Mouse (Mus musculus): ENCODE measurements around the gene Zmat5. TPM values are rescaled to one million over a fixed set of nuclear protein-coding genes. Genes with fewer than 3 reads are reported as not detected.

Zmat5 gene
- total RNA-seq (2014; fragmentation: Nextera tagmentation) (24.5 and 37.3 TPM in 2 replicates), total RNA-seq (2017) (3.4 and 8.1 TPM in 2 replicates)

DNA sequence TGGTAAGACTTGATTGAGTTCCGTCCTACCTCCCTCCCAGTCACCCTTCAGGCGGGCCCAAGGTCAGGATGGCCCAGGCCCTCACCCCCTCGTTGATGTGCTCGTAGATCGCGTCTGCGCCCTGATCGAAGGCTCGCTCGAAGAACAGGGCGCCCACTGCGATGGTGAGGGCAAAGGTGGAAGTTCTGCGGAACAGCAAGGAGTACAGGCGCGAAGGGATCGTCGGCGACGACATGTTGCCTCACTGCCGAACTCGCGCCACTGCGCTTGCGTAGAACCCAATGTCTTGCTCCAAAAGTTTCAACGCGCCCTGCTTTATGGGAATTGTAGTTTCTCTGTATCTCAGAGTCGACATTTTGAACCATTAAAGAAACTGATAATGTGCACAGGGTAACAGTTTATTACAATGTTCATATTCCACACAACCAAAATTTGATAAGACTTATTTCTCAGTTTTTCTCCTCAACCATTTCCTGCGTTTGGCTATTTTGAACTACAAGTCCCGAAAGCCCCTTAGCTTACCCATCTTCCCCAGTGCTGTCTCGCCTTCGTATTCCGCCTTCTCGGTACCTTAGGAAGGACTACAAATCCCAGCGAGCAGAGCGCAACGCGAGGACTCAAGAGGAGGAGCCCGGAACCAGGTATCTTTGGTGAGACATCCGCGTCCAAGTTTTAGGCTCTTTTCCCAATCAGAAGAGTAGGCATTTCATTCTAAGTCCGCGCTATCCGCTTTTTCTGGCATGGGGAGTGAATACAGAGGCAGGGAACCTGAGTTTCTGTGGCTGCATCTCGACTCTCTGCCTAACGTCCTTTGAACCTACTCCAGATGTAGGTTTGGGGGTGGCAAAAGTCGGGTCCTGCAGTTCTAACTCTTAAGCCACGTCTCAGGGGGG, at the start of gene Zmat5, which contains the start of gene Uqcr10:
TSS of gene Zmat5 (plus strand) at position 607 of the 893 bp plus-strand sequence.
TSS of gene Uqcr10 (minus strand) at position 271 of the 893 bp plus-strand sequence.
- ATAC-seq (replicated peaks; ENCODE audit: low FRiP score, low TSS enrichment, poor library complexity, severe bottlenecking) = peak; percentile 98

DNA sequence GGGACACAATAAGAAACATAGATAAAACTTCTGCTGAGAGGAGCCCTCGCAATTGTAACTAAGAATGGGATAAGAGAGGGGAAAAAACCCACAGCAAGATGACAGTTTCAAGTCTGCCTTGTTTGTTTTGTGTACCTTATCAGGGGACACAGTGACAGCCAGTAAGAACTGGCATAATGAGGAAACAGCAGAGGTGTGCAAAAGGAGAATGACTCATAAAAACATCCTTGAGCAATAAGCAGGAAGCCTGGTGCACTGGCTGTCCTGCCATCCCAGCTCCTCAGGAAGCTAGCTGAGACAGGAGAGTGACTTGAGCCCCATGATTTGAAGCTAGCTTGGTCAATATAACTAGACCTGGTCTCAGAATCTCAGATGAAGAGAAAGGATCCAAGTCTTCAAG, 44.7 kb upstream of the Zmat5 start:
- ATAC-seq (replicated peaks; ENCODE audit: low FRiP score, low TSS enrichment, poor library complexity, severe bottlenecking) = peak; percentile 71

GRCm38 (mm10) chr11:4660309-4661025, 44.0 kb upstream of the Zmat5 start:
- no peak for ATAC-seq (replicated peaks; ENCODE audit: low FRiP score, low TSS enrichment, poor library complexity, severe bottlenecking)

- ATAC-seq (replicated peaks; ENCODE audit: low FRiP score, low TSS enrichment, poor library complexity, severe bottlenecking) = 0 out of 2 replicates have a peak, but pooled peaks have one; percentile 25
Measured at GRCm38 (mm10) chr11:4661324-4661723, 43.2 kb upstream of the Zmat5 start.

GRCm38 (mm10) chr11:4661871-4662495, 42.5 kb upstream of the Zmat5 start:
- ATAC-seq (replicated peaks; ENCODE audit: low FRiP score, low TSS enrichment, poor library complexity, severe bottlenecking) = no peak

GRCm38 (mm10) chr11:4662496-4662878, 42.0 kb upstream of the Zmat5 start:
- ATAC-seq (replicated peaks; ENCODE audit: low FRiP score, low TSS enrichment, poor library complexity, severe bottlenecking) = no peak

GRCm38 (mm10) chr11:4671736-4672135, 32.7 kb upstream of the Zmat5 start:
- no peak for ATAC-seq (replicated peaks; ENCODE audit: low FRiP score, low TSS enrichment, poor library complexity, severe bottlenecking)

- no peak for ATAC-seq (replicated peaks; ENCODE audit: low FRiP score, low TSS enrichment, poor library complexity, severe bottlenecking)
Measured at GRCm38 (mm10) chr11:4674593-4674992, 29.9 kb upstream of the Zmat5 start.

DNA sequence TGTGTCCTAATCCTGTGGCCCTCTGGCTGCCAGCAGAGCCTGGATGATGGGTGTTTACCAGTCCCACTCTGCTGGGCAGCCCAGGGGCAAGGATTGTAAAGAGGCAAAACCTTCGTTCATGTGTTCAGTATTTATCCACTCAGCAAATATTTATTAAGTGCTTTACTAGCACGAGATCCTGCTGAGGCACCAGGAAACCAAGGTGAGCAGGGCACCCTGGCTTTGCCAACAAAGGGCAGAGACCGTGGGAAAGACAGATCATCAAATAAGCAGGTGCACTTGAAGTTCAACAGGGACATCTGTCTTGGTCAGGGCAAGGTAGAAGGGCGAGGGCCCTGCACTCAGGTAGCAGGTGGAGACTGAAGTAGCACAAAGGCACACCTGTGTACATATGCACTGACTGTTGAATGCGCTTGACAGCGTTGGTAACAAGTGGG, 29.3 kb upstream of the Zmat5 start:
- no peak for ATAC-seq (replicated peaks; ENCODE audit: low FRiP score, low TSS enrichment, poor library complexity, severe bottlenecking)

DNA sequence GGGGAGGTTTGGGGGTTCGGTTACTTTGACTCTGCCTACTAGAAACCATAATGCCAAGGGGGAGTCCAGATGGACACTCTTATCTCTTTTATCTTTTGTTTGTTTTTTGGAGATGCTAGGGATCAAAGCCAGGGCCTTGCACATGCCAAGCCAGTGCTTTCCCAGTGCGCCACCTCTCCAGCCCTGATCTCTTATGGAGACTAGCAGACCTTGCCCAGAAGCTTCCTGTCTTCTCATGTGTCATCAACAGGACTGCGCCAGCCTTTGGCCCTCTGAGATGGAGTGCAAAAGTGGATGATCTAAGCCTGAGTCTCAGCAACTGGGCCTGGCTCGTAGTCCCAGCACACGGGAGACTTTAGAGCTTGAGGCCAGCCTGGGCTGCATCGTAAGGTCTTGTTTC, 28.8 kb upstream of the Zmat5 start:
- no peak for ATAC-seq (replicated peaks; ENCODE audit: low FRiP score, low TSS enrichment, poor library complexity, severe bottlenecking)

DNA sequence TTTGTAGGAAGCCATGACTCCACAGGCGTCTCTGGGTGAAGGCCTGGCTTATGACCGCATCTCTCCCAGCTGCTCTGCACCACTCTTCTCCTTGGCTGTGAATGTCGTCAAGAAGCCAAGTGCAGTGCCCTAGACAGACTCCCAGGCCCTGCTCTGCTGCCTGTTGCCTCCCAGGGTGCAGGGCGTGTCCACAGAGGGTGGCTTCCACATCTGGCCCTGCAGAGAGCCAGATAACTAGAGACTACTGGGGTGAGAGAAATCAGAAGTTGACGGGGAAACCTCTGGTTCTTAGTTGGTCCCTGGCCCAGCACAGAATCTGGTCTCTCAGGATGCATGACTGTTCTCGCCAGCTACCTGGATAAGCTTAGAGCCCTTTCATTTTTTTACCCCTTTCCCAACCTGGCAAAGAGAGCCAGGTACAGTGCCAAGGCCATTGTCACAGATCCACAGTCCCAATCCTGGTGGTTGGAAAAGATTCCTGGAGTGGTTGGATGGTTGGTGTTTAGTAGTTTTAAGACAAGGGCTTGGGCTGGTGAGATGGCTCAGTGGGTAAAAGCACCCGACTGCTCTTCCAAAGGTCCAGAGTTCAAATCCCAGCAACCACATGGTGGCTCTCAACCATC, 27.1 kb upstream of the Zmat5 start:
- peak; percentile 98 for ATAC-seq (replicated peaks; ENCODE audit: low FRiP score, low TSS enrichment, poor library complexity, severe bottlenecking)

DNA sequence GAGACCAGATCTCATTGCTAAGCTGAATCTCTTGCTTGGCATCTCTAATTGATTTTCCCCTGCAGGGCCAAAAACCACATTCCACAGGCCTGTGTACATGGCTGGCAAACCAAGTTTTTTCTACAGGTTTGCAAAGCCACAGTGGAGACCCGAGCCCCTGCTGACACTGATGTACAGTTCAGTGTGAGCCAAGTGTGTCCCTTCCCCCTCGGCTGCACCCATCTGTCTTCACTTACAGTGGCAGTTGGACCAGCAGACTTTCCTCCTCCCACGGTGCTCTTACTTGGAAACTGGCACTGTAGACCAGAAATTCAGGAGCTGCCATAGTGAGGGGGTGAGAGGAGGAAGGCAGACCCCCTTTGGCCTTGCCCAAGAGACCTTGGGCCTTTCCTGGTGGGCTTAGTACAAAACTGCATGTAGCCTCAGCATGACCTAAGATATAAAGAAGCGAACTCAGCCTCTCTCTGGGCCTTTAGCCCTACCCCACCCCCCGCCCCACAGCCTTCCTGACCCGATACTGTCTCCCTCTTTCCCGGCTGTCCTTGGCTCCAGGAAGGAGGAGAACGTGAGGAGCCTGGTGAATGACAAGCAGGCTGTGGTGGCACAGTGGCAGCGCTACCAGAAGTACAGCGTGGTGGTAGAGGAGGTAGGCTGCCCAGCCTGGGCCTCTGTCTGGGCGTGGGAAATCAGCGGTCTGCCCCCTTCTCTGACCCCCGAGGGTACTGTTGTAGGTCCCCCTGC, 25.6 kb upstream of the Zmat5 start:
- ATAC-seq (replicated peaks; ENCODE audit: low FRiP score, low TSS enrichment, poor library complexity, severe bottlenecking) = no peak

GRCm38 (mm10) chr11:4679441-4679832, 25.0 kb upstream of the Zmat5 start:
- no peak for ATAC-seq (replicated peaks; ENCODE audit: low FRiP score, low TSS enrichment, poor library complexity, severe bottlenecking)

DNA sequence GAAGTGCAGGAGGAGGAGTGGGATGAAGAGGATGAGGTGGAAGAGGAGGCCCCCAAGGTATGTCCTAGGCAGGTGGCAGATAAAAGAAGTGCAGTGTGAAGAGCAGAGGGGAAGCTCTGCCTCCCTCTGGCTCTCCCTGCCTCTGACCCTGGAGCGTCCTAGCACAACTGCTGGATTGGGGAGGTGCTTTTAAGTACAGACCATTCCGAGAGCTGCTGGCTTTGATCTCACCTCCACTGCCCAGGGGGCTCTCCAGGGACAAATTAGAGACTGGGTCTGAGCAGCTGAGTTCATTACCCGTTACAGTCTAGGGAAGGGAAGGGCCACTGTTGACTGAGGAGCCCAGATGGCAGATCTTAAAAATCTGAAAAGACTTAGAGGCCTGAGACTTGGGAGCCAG, 24.4 kb upstream of the Zmat5 start:
- ATAC-seq (replicated peaks; ENCODE audit: low FRiP score, low TSS enrichment, poor library complexity, severe bottlenecking) = no peak

DNA sequence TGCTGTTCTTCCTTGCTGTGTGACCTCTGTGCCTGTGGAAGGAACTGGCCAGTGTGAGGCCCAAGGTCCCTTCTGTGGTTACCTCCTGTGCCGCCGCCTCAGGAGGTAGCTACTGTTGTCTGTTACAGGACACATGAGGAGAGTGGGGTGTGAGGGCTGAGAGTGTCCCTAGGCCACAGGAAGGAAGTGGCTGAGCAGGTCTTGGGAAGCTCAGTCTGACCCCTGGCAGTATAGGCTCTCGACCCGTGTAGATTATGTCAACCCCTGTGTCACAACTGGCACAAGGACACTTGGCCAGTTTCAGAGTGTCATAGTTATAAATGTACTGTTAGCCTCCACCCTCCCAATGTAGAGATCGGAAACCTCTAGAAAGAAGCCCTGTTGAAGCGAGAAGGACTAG, 21.0 kb upstream of the Zmat5 start:
- ATAC-seq (replicated peaks; ENCODE audit: low FRiP score, low TSS enrichment, poor library complexity, severe bottlenecking) = no peak

GRCm38 (mm10) chr11:4684186-4684585, 20.3 kb upstream of the Zmat5 start:
- no peak for ATAC-seq (replicated peaks; ENCODE audit: low FRiP score, low TSS enrichment, poor library complexity, severe bottlenecking)

DNA sequence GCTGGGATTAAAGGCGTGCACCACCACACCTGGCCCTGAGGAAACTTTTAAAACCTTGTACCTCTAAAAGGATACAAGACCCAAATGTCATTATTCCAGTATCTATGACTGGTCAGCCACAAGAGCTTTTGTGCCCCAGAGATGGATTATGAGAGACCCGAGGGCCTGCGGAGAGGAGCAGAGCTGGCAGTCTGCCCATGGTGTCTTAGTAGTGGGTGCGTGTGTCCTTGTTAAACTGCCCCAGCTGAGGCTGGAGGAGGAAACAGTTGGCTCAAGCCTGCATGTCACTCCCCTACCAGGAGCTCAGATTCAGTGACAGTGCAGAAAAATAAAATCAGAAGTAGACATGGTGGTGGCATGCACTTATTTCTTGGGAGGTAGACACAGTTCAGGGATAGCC, 19.4 kb upstream of the Zmat5 start:
- ATAC-seq (replicated peaks; ENCODE audit: low FRiP score, low TSS enrichment, poor library complexity, severe bottlenecking) = no peak

- no peak for ATAC-seq (replicated peaks; ENCODE audit: low FRiP score, low TSS enrichment, poor library complexity, severe bottlenecking)
Measured at GRCm38 (mm10) chr11:4685510-4685909, 19.0 kb upstream of the Zmat5 start.

DNA sequence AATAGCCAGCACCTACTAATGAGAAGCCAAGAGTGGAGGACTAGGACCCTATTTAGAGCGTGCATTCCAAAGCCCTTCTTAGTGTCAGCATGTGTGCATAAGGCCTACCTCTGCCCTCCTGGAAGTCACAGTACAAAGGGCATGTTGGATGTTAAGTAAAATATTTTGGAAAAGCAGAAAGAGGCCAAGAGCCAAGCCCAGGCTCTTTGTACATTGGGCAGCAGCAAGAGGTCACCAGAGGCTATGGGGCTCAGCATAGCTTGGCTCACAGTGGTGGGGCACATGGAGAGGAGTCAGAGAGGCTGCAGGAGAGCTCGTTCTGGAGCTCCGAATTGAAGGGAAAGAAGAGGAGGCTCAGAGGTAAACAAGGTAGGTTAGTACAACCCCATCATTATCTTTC, 17.5 kb upstream of the Zmat5 start:
- ATAC-seq (replicated peaks; ENCODE audit: low FRiP score, low TSS enrichment, poor library complexity, severe bottlenecking) = no peak

Data from megakaryocyte-erythroid progenitor cell, adult 5-6 weeks (primary cell).